Mouse (Mus musculus): ENCODE measurements around the gene Mapkapk5.
"Not testable (repeated sequence)": the region's sequence is repeated elsewhere in the genome, so short reads cannot be mapped to it uniquely, and the experiment has no call there.

Gene Mapkapk5

DNA sequence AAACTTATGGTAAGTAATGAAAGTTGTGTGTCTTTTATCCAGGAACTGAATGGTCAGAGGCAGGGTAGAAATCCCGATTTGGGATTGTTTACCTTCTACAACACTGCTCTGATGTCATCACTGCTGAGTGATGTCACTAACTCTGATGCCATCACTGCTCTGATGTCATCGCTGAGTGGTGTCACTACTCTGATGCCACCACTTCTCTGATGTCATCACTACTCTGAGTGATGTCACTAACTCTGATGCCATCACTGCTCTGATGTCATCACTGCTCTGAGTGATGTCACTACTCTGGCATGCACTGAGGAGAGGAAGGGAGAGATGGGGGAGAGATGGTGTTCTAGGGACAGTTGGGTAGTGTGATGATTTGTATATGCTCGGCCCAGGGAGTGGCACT is 16.7 kb upstream of the Mapkapk5 start:
- DNase-seq: no peak

GRCm38 (mm10) chr5:121549196-121549595 is 3.5 kb upstream of the Mapkapk5 start:
- DNase-seq: no peak

DNA sequence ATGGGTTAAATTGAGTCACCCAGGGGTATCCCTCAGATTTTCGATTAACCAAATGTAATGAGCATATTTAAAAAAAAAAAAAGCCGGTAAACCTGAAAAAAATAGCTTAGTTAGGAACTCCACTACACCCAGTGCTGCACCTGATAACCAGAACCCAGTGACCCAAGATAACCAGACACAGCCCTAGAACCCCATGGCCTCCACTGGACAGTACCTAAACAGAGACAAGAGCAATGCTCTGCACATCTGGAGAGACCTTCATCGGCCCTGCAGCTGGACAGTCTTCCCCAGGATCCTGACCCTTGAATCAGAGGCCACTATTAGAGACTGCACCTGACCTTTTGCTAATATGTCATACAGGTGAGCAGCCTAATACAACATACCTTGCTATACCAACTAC is 1.4 kb upstream of the Mapkapk5 start:
- DNase-seq: no peak

DNA sequence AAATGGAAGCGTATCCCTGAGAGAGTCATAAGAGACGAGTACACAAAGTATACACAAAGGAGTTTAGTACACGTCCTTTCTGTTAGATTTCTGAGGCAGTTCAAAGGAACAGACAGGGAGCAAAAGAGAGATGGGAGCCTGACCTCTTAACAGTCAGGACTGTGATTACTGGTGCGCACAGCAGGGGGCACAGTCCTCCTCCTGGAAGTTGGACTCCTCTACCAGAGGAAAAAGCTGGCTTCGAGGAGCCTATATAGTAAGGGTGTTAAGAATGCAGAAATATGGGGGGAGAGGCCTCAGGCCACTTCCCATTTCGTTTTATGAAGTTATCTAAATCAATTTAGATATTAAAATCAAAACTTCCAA is 808 bp upstream of the Mapkapk5 start:
- DNase-seq: peak; percentile 60

DNA sequence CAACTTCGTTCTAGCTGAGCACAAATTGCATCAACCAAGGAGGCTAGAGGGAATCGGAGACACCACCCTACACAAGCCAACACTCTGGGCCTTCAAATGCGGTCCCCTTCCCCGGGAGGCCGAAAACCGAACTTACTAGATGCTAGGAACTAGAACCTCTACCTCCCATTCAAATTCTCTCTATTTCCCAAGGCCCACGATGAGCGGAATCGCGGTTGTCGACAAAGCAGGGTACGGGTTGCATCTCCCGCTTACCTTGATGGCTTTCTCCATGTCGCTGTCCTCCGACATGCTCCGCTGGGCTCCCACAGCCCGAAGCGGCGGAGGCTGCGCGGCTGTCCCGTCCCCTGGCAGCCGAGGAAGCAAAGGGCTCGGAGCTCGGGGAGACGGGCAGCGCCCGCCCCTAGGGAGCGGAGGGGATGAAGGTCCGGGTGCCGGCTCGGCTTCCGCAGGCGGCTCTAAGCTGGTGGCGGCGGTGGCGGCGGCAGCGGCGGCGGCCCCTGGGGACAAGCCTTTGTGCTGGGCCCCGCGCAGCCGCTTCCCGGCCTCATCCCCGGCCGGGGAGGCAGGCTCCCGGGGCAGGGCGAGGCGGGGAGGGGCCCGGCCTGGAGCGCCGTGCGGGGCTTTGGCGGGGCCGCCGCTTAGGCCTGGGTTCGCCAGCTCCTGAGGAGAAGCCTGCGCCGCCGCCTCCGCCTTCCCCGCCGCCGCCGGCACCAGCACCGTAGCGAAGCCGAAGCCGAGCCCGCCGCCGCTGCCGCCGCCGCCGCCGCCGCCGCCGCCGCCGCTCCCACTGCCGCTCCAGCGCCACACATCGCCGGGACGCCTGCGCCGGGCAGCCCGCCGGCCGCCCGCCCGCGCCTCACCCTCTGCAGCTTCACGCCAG is 554 bp downstream of the Mapkapk5 start, which contains the start of the genes Adam1a and Gm42878:
TSS of gene Adam1a (minus strand) at position 573 of the 883 bp plus-strand sequence.
TSS of gene Gm42878 (minus strand) at position 573 of the 883 bp plus-strand sequence.
- no peak for DNase-seq

DNA sequence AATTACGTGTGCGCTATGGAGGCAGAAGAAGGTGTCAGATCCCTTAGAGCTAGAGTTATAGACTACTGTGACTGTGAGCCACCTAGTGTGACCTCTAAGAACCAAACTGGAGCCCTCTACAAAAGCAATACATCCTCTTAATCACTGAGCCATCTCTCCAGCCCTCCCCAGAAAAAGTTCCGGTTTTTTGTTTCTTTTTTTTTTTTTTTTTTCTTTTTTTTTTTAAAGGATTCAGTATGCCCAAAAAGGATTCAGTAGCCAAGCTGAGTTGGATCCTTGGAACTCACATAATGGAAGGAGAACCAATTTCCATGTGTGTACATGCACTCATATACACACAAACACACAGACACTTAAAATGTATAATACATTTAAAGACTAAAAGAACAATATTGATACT is 2.3 kb downstream of the Mapkapk5 start:
- no peak for DNase-seq

- no peak for DNase-seq
Measured at GRCm38 (mm10) chr5:121541235-121541634, 4.5 kb downstream of the Mapkapk5 start.

GRCm38 (mm10) chr5:121540066-121540465 is 5.6 kb downstream of the Mapkapk5 start:
- no peak for DNase-seq

- DNase-seq: no peak
Measured at GRCm38 (mm10) chr5:121537588-121537987, 8.1 kb downstream of the Mapkapk5 start.

DNA sequence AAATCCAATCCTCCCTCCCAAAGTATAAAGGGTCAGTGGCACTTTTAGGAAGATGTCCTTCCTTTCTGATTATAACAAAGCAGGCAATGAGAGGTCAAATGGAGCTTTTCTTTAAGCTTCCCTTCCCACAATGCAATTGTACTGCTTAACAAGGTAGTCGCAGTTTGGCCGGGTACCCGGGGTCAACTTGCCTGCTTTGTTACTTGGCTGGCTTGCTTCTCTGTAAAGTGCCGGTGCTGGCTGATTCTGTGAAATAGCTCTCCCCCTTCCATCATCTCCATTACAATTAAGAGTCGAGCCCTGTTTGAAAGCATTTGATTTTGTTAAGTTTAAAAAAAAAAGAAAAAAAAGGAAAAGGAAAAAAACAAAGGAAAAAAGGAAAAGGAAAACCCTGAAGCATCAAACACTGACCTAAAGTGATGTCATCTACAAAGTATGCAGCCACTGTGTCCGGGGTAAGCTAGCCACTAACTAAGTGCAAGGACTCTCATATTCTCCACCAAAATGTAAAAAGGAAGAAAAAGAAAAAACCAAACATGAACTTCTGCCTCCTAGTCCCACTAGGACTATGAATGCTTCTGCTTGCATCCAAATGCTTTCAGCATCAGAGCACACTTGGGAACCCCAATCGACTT is 8.7 kb downstream of the Mapkapk5 start:
- no peak for DNase-seq

GRCm38 (mm10) chr5:121535116-121535515 is 10.6 kb downstream of the Mapkapk5 start:
- DNase-seq: no peak

GRCm38 (mm10) chr5:121534521-121534920 is 11.2 kb downstream of the Mapkapk5 start:
- no peak for DNase-seq

DNA sequence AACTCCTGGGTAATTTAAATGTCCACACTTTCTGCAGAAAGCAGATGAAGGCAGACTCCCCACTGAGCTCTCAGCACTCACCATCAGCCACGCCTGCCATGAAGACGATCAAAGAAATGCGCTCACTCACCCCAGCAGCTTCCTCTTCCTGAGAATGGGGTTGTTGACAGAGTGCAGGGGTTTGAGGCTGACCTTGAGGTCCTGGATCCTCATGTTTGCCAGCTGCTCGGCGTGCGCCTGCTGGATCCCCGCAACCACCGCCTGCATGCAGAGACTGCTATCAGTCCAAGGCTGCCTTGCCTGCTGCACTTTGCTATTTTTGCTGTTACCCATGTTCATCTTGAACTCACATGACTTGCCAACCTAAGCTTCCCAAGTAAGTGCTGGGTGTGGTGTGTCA is 18.7 kb downstream of the Mapkapk5 start:
- DNase-seq: no peak

DNA sequence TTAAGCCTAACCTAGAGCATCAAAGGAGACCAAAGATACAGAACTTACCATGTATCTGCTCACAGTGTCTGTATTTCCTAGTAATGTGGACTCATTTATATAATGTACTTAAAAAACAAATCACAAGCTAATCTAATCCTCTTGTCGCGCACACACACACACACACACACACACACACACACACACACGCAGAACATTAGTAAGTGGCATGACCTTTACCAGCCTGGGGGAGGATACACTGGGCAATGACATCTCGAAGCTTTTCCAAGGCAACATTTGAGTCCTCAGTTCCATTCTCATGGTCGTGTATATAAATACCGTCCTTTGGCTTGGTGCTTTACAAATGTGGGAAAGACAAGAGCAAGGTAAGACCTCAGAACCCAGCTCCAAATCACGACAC is 19.2 kb downstream of the Mapkapk5 start:
- DNase-seq: no peak

GRCm38 (mm10) chr5:121525774-121526450 is 19.8 kb downstream of the Mapkapk5 start:
- no peak for DNase-seq

GRCm38 (mm10) chr5:121519758-121520157 is 25.9 kb downstream of the Mapkapk5 start:
- not testable (repeated sequence) for DNase-seq

- DNase-seq: no peak
Measured at GRCm38 (mm10) chr5:121518983-121519382, 26.7 kb downstream of the Mapkapk5 start.

GRCm38 (mm10) chr5:121510009-121510408 is 35.7 kb downstream of the Mapkapk5 start:
- no peak for DNase-seq

DNA sequence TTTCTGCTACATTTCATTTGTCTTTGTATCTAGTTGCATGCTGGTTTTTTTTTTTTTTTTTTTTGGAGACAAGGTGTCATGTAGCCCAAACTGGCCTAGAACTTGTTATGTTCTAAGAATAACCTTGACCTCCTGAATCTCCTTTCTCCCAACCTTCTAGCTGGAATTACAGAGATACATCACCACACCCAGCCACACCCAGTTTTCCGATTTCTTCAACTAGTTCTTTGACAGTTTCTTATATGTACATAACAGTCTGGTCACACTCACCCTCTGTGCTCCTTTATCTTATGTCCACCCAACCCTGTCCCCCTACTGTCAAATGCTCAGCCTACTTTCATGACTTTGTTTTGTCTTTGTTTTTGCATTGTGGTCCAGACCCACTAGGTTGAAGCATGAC is 38.9 kb downstream of the Mapkapk5 start:
- DNase-seq: no peak

DNA sequence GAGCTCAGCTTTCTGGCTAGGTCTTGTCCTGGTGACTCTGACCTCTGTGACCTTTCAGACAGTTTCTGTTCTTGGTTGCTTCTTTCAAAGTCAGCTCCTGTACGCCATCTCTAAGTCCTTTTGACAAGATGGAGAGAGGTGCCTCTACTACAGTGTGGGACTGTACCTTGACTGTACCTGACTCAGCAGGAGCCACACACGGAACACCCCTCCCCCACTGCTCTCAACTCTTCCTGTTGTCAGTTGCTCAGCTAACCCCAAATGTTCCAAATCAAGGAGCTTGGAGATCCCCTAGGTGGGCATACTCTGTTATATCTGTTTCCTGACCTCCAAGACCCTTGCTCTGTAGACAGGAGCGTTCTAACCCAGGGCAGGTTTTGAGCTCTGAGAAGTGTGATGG is 42.5 kb downstream of the Mapkapk5 start, which contains the start of gene Adam1b:
TSS of gene Adam1b (minus strand) at position 205 of the 400 bp plus-strand sequence.
- no peak for DNase-seq

- DNase-seq: not testable (repeated sequence)
Measured at GRCm38 (mm10) chr5:121501424-121501996, 44.2 kb downstream of the Mapkapk5 start.

DNA sequence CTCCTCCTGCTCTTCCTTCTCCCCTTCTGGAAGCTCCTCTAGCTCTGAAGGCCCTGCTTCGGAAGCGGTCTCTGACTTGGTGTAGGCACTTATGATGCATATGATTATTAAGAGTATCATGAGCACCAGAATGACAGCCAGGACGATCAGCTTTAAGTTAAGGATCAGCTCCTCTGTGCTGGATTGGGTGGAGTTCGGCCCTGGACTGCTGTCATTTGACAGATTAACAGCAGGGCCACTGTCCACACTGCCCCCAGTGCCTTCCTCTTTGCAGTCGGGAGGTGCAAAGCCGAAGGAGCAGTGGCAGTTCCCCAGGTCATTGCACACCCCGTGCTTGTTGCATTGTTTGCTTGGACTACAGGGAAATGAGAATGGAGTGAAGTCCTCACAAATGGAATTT is 45.0 kb downstream of the Mapkapk5 start:
- DNase-seq: no peak

DNA sequence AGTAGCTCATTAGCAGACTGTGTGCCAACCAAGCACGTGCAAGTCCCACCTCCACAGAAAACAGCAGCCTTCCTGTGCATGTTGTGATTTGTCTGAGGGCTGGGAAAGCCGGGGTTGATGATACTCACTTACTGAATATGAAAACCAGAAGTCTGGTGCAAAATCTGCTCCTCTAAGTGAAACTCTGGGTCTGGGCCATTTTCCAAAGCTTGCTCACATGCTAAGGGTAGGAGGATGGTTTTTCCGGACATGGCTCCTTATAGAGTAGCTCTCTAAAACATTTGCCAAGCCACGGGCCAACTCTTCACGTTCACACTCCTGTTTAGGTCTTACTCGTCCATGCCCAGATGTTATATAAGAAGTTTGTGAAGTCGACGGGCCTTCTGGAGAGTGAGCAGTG is 52.4 kb downstream of the Mapkapk5 start:
- DNase-seq: no peak
